Mouse (Mus musculus) cortical plate, adult 2 months (tissue): ENCODE measurements around the gene Egfl6. TPM values are rescaled to one million over a fixed set of nuclear protein-coding genes. Genes with fewer than 3 reads are reported as not detected.
A peak's percentile ranks its signal among the peaks of the same experiment; 100 is the strongest.
"Not testable (repeated sequence)": the region's sequence is repeated elsewhere in the genome, so short reads cannot be mapped to it uniquely, and the experiment has no call there.

ENCODE experiments used
- H3K27ac ChIP-seq: fragments of 200-500 bp; 2 replicates; pipeline ENCODE4 v1.5.1; 2012; ENCODE audit warnings: low read length, control low read depth, inconsistent platforms; ENCODE audit not compliant: insufficient read depth
- H3K4me1 ChIP-seq: fragments of 200-500 bp; 2 replicates; pipeline ENCODE4 v1.6.1; 2011; ENCODE audit warnings: low read length; ENCODE audit not compliant: control insufficient read depth, insufficient read depth
- H3K4me3 ChIP-seq: fragments of 200-500 bp; 2 replicates; pipeline ENCODE4 v1.5.1; 2011; ENCODE audit warnings: mild to moderate bottlenecking, low read length, control low read depth; ENCODE audit not compliant: insufficient read depth
- CTCF ChIP-seq: fragments of 200-500 bp; IDR thresholded peaks from 2 replicates; pipeline ENCODE4 v1.5.1; 2011; ENCODE audit warnings: mild to moderate bottlenecking, control low read depth, low read length; ENCODE audit not compliant: insufficient read depth; ENCODE audit errors: extremely low read depth
- POLR2A ChIP-seq: fragments of 200-500 bp; IDR thresholded peaks from 2 replicates; pipeline ENCODE4 v1.6.1; 2011; ENCODE audit warnings: mild to moderate bottlenecking, low read length, control low read depth; ENCODE audit not compliant: insufficient read depth; ENCODE audit errors: extremely low read depth
- polyA plus RNA-seq: library from polyadenylated mRNA; depleted of rRNA; stranded (reverse); fragments of >200 nt; gene quantifications from 2 replicates; pipeline ENCODE4 v1.2.3, GENCODE M21; 2012

The Egfl6 gene
- polyA plus RNA-seq, 1 experiment, result 2.1 TPM

DNA sequence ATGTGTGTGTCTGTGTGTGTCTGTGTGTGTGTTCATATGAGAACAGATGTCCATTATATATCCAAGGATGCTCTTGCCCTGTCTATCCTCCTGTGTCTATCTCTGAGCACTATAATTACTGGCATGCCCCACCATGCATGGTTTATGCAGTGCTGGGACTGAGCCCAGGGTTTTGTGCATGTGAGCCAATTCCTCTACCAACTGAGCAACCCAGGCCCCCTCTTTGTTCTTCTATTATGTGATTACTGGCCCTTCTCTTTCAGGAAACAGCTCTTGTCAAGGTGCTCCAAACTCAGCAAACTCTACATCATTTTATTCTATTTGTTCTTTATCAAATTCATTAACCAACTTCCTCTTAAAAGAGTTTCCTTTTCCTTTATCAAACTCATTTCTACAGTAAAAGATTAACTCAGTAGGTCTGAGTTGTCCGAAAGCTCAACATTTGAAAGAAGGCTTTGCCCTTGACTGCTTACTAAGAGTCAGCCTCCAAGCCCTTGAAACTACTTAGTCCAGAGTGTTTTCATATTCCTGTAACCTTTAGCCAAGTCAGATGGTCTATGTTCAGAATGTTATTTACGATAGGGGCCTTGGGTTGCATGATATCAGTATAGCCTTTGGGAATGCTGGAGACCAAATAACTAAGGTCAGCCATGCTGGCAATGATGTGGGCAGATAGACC, 59.7 kb downstream of the Egfl6 start:
- Histone ChIP-seq H3K4me3 (no peak overlapping the region), H3K27ac (no peak overlapping the region), H3K4me1 (no peaks in the 10 kb centered on the region)
- TF ChIP-seq CTCF (no peak), POLR2A (no peak)

DNA sequence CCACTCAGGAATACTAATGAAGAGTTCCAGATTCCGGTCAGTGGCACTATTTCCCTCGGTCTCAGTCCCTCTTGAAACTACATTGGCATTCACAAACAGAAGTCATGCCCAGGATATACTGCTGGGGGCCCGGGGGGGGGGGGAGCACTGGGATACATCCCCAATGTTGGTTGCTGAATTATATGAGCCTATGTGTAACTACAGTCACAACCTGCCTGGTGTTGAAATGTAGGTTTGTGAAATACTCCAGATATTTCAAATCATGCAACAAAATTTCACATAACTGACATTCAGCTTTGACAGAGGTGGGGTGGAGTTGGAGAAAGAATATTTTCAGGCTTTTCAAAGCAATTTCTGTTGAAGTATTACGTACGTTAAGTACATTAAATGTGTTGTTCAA, 64.7 kb downstream of the Egfl6 start:
- Histone ChIP-seq H3K4me3 (no peak overlapping the region), H3K27ac (no peak overlapping the region), H3K4me1 (no peaks in the 10 kb centered on the region)
- no peak for TF ChIP-seq CTCF
- no peak for TF ChIP-seq POLR2A

DNA sequence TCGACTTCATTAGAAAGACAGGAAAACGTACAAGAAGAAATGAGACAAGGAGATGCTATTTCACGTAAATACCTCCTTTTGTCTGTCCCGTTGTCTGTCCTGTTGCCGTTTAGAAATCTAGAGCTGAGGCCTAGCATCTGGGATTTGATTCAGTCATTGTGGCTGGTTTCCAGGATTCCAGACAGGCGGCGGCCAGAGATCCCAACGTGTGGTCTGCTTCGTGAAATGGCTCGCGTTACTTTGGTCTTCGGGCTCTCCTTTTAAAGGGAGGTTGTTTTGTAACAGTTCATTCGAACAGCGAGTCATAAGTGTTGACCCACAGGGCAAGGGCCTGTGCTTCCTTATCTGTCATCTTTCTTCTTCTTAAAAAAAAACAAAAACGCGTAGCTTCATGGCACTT, 67.2 kb downstream of the Egfl6 start, which contains the start of gene Tceanc:
TSS of gene Tceanc (minus strand) at position 223 of the 400 bp plus-strand sequence.
- TF ChIP-seq CTCF (no peak), POLR2A (no peak)
- Histone ChIP-seq H3K4me3 (no peak within 1 kb of the TSS), H3K4me1 (no peaks in the 10 kb centered on the region), H3K27ac (no peak within 1 kb of the TSS)

DNA sequence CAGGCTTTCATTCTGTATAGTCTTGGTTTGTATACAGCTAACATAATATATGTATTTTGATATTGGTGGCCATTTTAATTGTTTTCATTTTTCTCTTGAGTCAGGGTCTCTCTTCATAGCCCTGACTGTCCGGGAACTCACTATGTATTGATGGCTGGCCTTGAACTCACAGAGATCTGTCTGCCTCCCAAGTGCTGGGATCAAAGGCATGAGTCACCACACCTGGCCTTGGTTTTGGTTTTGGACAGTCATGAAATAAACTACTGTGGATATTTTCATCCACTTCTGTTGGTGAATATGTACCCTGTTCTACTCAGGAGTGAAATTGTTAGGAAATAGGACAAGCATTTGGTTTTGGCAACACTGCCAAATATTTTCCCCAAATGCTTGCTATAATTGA, 68.9 kb downstream of the Egfl6 start:
- no peak for TF ChIP-seq POLR2A
- no peak for TF ChIP-seq CTCF
- H3K4me1 ChIP-seq, result no peaks in the 10 kb centered on the region
- no peak overlapping the region for H3K4me3 ChIP-seq
- no peak overlapping the region for H3K27ac ChIP-seq

DNA sequence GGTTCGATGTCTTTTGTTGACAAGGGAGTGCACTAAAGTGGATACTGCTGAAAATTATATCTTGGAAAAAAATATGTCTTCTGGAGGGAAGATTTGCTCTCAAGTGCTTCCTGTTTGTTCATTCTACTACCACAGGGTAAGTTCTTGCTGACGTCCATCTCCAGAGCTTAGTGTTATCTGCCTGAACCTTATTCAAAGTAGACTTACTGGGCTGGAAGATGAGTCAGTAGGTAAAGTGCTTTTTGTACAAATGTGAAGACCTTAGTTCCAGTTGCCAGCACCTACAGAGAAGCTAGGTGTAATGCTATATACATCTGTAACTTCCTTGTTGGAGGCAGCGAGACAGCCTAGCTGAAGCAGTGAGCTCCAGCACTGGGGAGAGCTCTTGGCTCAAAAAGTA, 69.6 kb downstream of the Egfl6 start:
- TF ChIP-seq CTCF (no peak), POLR2A (no peak)
- no peak overlapping the region for H3K4me3 ChIP-seq

DNA sequence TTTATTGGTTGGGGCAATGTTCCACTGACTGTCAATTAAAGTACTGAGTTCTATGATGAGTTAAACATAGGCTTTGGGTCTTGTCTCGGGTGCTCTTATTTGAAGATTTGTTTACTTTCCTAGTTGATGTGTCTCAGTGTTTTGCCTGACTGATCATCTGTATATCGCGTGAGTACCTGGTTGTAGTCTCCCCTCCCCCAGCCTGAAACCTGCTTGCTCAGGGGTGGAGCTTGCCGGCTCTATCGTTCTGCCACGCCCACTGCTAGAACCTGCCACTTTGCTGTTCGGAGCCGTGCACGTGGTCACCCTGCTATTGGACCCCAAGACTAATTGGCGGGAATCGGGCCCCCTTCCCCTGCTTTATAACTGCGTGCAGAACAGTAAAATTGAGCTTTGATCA, 71.5 kb downstream of the Egfl6 start:
- H3K4me3 ChIP-seq, H3K27ac ChIP-seq, H3K4me1 ChIP-seq: not testable (repeated sequence)

More for the DNA sequence above, 69.6 kb downstream of the Egfl6 start:
- Histone ChIP-seq H3K27ac (no peak overlapping the region), H3K4me1 (no peaks in the 10 kb centered on the region)

DNA sequence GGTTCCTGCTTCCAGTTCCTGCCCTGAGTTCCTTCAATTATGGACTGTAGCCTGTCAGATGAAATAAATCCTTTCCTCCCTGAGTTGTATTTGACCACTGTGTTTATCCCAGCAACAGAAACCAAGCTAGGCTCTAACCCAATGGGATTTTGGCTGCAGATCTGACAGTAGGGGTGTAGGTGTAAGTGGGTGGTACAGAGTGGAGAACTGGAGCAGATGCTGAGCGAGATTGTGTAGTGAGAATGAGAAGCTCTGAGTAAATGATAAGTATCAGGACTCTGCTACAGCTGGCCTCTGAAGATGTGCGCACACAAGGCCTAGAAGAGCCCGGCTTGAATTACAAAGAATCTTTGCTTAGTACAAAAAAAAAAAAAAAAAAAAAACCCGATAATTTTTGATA, 73.4 kb downstream of the Egfl6 start:
- Histone ChIP-seq H3K4me1 (no peaks in the 10 kb centered on the region), H3K4me3 (no peak overlapping the region), H3K27ac (no peak overlapping the region)
- no peak for TF ChIP-seq POLR2A
- no peak for TF ChIP-seq CTCF

DNA sequence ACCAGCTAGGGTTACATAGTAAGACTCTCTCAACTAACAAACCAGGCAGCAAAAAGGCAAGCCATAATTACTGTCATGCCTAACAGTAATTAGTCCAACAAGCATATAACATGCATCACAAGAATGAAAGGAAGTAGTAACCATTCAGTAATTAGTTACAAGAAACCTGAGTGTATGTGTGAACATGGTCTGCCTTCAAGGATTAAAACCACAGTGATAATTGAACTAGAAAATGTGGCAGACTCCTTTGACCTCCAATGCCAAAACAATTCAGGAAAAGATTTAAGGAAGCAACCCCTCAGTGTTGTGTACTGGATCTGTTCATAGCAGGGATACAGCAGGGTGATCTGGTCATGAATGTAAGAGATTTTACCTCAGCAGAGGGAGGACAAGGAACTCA, 74.4 kb downstream of the Egfl6 start:
- H3K27ac ChIP-seq, result no peak overlapping the region
- no peaks in the 10 kb centered on the region for H3K4me1 ChIP-seq
- H3K4me3 ChIP-seq, result no peak overlapping the region; the same call in 1 of the 2 replicates
- TF ChIP-seq CTCF, result no peak
- no peak for TF ChIP-seq POLR2A

DNA sequence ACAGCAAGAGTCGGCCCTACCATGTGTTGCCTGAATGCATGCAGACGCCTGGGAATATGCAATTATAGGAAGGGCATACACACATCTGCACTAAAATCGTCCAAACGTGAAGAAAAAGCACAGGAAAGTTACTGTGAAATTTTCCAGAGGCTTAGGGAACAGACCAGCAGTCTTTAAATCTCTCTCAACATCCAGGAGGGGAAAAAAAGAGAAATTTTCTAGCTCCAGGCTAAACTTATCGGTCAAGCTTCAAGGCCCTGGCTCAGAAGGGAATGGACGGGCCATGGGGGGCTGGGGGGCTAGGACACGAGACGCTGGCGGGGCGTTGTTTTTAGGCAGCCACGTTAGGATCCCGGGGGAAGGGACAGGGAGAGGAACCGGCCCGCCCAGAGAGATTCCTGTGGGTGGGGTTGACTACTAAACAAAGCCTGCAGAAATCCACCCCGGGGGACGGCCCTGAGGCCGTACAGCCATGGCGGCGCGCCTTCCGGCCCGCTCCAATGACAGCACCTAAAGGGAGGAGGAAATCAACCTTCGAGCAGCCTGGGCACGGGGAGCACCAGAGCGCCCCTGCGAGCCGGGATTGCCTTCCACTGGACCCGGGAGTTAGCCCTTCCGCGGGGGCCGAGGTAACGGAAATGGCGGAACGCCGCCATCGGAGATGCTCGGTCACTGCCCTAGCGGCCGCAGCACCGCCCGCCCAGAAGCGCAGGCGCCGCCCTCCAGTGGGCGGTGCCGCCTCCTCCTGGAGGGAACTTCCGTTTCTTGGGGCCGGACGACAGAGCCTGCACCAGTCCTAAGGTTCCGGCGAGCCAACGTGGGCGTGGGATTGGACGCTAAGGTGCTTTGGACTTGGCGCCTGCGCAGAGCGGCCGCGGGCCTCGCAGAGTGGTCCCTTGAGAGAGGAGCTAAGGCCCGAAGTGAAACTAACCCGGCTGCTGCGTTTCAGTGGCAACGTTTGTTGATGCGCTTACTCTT, 75.5 kb downstream of the Egfl6 start:
- TF ChIP-seq CTCF (no peak), POLR2A (peak; percentile 72; the same call in 1 of the 2 replicates)
- peak overlapping the region; percentile 57 for H3K4me3 ChIP-seq
- no peaks in the 10 kb centered on the region for H3K4me1 ChIP-seq
- H3K27ac ChIP-seq, result peak overlapping the region; percentile 99

DNA sequence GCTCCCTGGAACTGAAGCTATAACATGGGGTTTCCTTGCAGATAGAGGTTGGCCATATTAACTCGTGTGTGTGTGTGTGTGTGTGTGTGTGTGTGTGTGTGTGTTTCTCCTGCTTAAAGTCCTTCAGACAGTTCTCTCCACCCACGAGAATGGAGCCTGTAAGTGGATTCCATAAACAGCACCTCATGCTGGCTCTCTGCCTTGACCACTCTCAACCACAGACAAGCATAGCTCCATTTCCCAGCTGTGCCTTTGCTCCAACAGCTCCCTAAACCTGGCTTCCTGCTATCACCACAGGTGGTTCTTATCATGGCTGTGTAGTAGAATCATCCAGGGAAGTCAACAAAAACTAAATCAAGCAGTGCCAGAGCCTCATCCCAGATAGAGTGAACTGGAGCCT, 81.1 kb downstream of the Egfl6 start:
- no peaks in the 10 kb centered on the region for H3K4me1 ChIP-seq
- H3K27ac ChIP-seq, result no peak overlapping the region
- no peak overlapping the region for H3K4me3 ChIP-seq
- no peak for TF ChIP-seq CTCF
- TF ChIP-seq POLR2A, result no peak
